Mouse (Mus musculus) ovary, postnatal 10 days (tissue): ENCODE results near the gene Sstr3.

ENCODE experiments used
- DNase-seq: peaks from one replicate; pipeline ENCODE4 v3.0.0; 2022; ENCODE audit warnings: low spot score

Gene Sstr3

GRCm38 (mm10) chr15:78544561-78545001 is at the start of gene Sstr3:
TSS of gene Sstr3 (minus strand) at chr15:78544685.
- DNase-seq: no peak

- DNase-seq: no peak
Observed at GRCm38 (mm10) chr15:78593896-78594425, 49.5 kb upstream of the Sstr3 start.

- DNase-seq: no peak
Observed at GRCm38 (mm10) chr15:78592452-78592968, 48.0 kb upstream of the Sstr3 start.

- no peak for DNase-seq
Observed at GRCm38 (mm10) chr15:78591680-78592451, 47.4 kb upstream of the Sstr3 start.

- no peak for DNase-seq
Observed at GRCm38 (mm10) chr15:78590785-78591184, 46.3 kb upstream of the Sstr3 start.

GRCm38 (mm10) chr15:78589936-78590335 is 45.5 kb upstream of the Sstr3 start:
- DNase-seq: no peak

GRCm38 (mm10) chr15:78588900-78589299 is 44.4 kb upstream of the Sstr3 start:
- no peak for DNase-seq

- no peak for DNase-seq
Observed at GRCm38 (mm10) chr15:78588049-78588448, 43.6 kb upstream of the Sstr3 start.

GRCm38 (mm10) chr15:78587050-78587994 is 42.8 kb upstream of the Sstr3 start:
- DNase-seq: peak; percentile 74

GRCm38 (mm10) chr15:78585404-78585803 is 40.9 kb upstream of the Sstr3 start:
- no peak for DNase-seq

GRCm38 (mm10) chr15:78583352-78583751 is 38.9 kb upstream of the Sstr3 start:
- no peak for DNase-seq

GRCm38 (mm10) chr15:78576284-78576810 is 31.9 kb upstream of the Sstr3 start:
- DNase-seq: no peak

- DNase-seq: no peak
Observed at GRCm38 (mm10) chr15:78572658-78573397, 28.3 kb upstream of the Sstr3 start, which contains the start of gene Rac2. TSS of gene Rac2 (minus strand) at chr15:78572783.

GRCm38 (mm10) chr15:78572270-78572600 is 27.8 kb upstream of the Sstr3 start:
- no peak for DNase-seq

- DNase-seq: no peak
Observed at GRCm38 (mm10) chr15:78571554-78572269, 27.2 kb upstream of the Sstr3 start.

- DNase-seq: no peak
Observed at GRCm38 (mm10) chr15:78570170-78570569, 25.7 kb upstream of the Sstr3 start.

GRCm38 (mm10) chr15:78567608-78568120 is 23.2 kb upstream of the Sstr3 start:
- DNase-seq: no peak

- no peak for DNase-seq
Observed at GRCm38 (mm10) chr15:78564764-78565435, 20.4 kb upstream of the Sstr3 start.

- DNase-seq: no peak
Observed at GRCm38 (mm10) chr15:78563937-78564336, 19.5 kb upstream of the Sstr3 start.

- DNase-seq: no peak
Observed at GRCm38 (mm10) chr15:78563344-78563743, 18.9 kb upstream of the Sstr3 start.
